Mouse (Mus musculus) hindbrain, embryonic 15.5 days (tissue): ENCODE measurements around the gene Peli1. TPM values are rescaled to one million over a fixed set of nuclear protein-coding genes. Genes with fewer than 3 reads are reported as not detected.

Experiments used
- ATAC-seq: fragments of 200-750 bp; cut with Nextera tagmentation; 2 replicates; pipeline ENCODE4 v1.8.0; 2017; ENCODE audit warnings: low read depth, moderate number of reproducible peaks, moderate TSS enrichment; ENCODE audit not compliant: low FRiP score
- H3K27ac ChIP-seq: fragments of 300-500 bp; sonication (generic); replicated peaks from 2 replicates; pipeline ENCODE4 v1.5.1; 2015; ENCODE audit warnings: mild to moderate bottlenecking, inconsistent platforms
- H3K27me3 ChIP-seq: fragments of 300-500 bp; sonication (generic); 2 replicates; pipeline ENCODE4 v1.6.1; 2015; ENCODE audit warnings: control low read depth, inconsistent platforms
- H3K36me3 ChIP-seq: fragments of 300-500 bp; sonication (generic); 2 replicates; pipeline ENCODE4 v1.6.1; 2015; ENCODE audit warnings: control low read depth, inconsistent platforms
- H3K4me1 ChIP-seq: fragments of 300-500 bp; sonication (generic); replicated peaks from 2 replicates; pipeline ENCODE4 v1.6.1; 2015; ENCODE audit warnings: control low read depth, inconsistent platforms
- H3K4me2 ChIP-seq: fragments of 300-500 bp; sonication (generic); 2 replicates; pipeline ENCODE4 v1.6.1; 2015; ENCODE audit warnings: moderate library complexity, mild to moderate bottlenecking, inconsistent platforms
- H3K4me3 ChIP-seq: fragments of 300-500 bp; sonication (generic); 2 replicates; pipeline ENCODE4 v1.5.1; 2015; ENCODE audit warnings: mild to moderate bottlenecking, inconsistent platforms
- H3K9ac ChIP-seq: fragments of 300-500 bp; sonication (generic); 2 replicates; pipeline ENCODE4 v1.6.1; 2015; ENCODE audit warnings: inconsistent platforms
- H3K9me3 ChIP-seq: fragments of 300-500 bp; sonication (generic); 2 replicates; pipeline ENCODE4 v1.6.1; 2016; ENCODE audit warnings: control low read depth, inconsistent platforms
- WGBS: fragments of 180-500 bp; shearing (Covaris S2); methylation state at CpG from one replicate; pipeline ENCODE4 v1.1.7; 2015; 5-methylcytosine and 5-hydroxymethylcytosine counted together
- polyA plus RNA-seq: library from polyadenylated mRNA; unstranded; fragments of >200 nt; fragmentation: Nextera tagmentation; extraction: Ambion mirVana; gene quantifications from 2 replicates; pipeline ENCODE4 v1.2.1, GENCODE M21; 2015

The Peli1 gene
- polyA plus RNA-seq, 1 experiment from 2014 or later: 67.0 TPM

GRCm38 (mm10) chr11:21098457-21098856 is 7.4 kb downstream of the Peli1 start:
- Histone ChIP-seq H3K4me3 (no peak overlapping the region), H3K4me1 (peaks cover 11% of the 10 kb centered on the region), H3K27me3 (no peaks in the 10 kb centered on the region), H3K9ac (no peak overlapping the region), H3K36me3 (no peaks in the 10 kb centered on the region), H3K4me2 (no peak overlapping the region), H3K9me3 (no peaks in the 10 kb centered on the region), H3K27ac (no peak overlapping the region)
- no peak for ATAC-seq
- WGBS: 92% methylated on average over 2 of the region's 2 CpGs

DNA sequence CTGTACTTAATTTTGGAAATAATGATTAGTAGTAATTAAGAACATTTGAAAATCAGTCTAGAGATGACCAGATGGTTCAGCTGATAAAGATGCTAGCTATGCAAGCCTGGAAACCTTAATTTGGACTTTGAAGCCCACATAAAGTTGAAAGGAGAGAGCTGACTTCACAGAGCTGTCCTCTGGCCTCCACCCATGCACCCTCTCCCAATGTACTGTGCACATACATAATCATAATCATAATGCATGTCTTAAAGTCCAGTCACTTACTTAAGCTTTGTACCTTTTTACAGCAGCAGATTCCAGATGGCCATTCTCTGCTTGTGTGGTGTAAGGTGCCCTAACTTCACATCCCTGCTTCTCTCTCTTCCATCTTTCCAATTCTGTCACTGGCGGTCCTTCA is 9.6 kb downstream of the Peli1 start:
- no peaks in the 10 kb centered on the region for H3K36me3 ChIP-seq
- no peaks in the 10 kb centered on the region for H3K27me3 ChIP-seq
- no peak overlapping the region for H3K27ac ChIP-seq
- H3K4me1 ChIP-seq: 0 out of 2 replicates have a peak, but pooled peaks cover 11% of the 10 kb centered on the region
- no peak for ATAC-seq
- no peak overlapping the region for H3K4me3 ChIP-seq
- no peaks in the 10 kb centered on the region for H3K9me3 ChIP-seq
- H3K9ac ChIP-seq: no peak overlapping the region
- H3K4me2 ChIP-seq: no peak overlapping the region
- 100% methylated on average over 1 of the region's 1 CpGs for WGBS

- no peak overlapping the region for H3K27ac ChIP-seq
- no peaks in the 10 kb centered on the region for H3K9me3 ChIP-seq
- 88% methylated on average over 4 of the region's 4 CpGs for WGBS
- ATAC-seq: no peak
- H3K4me2 ChIP-seq: no peak overlapping the region
- 0 out of 2 replicates have a peak, but pooled peaks cover 11% of the 10 kb centered on the region for H3K4me1 ChIP-seq
- H3K27me3 ChIP-seq: no peaks in the 10 kb centered on the region
- H3K9ac ChIP-seq: no peak overlapping the region
- no peaks in the 10 kb centered on the region for H3K36me3 ChIP-seq
- no peak overlapping the region for H3K4me3 ChIP-seq
Measured at GRCm38 (mm10) chr11:21101286-21101685, 10.2 kb downstream of the Peli1 start.

DNA sequence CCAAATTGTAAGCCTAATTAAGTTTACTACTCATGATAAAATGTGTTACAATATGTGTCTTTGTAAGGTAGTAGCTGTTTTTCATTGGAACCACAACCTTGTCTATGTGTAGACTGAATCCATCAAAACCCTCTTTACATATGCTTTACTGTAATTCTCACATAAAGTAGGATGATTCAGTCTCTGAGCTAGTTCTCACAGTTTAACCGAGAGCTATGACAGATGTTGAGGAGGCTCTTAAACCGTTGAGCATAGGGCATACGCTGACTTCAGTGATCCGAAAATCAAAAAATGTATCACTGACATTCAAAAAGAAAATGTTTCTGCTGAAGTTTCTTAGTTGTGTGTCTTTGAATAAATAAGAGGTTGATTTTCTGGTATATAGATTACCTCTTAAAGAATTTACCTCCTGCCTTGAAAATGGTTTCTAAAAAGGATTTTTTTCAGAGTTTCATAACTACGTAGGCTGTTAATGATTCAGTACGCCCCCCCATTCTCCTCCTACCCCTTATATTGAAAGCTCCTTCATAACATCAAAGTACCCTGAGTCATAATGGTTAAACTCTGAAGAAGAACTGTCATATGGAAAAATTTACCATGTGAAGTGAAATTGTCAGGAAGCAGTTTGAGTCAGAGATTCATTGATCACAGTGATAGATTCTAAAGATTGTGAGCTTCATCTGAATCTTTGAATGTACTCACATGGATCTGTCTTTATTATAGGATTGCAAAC is 11.3 kb downstream of the Peli1 start:
- H3K4me2 ChIP-seq: no peak overlapping the region

GRCm38 (mm10) chr11:21103186-21103585 is 12.1 kb downstream of the Peli1 start:
- Histone ChIP-seq H3K9ac (no peak overlapping the region), H3K9me3 (no peaks in the 10 kb centered on the region), H3K27ac (no peak overlapping the region), H3K4me1 (0 out of 2 replicates have a peak, but pooled peaks cover 11% of the 10 kb centered on the region), H3K4me2 (no peak overlapping the region), H3K27me3 (no peaks in the 10 kb centered on the region), H3K36me3 (no peaks in the 10 kb centered on the region), H3K4me3 (no peak overlapping the region)
- no peak for ATAC-seq
- WGBS: 78% methylated on average over 2 of the region's 2 CpGs

More for the DNA sequence above, 11.3 kb downstream of the Peli1 start:
- Histone ChIP-seq H3K4me1 (0 out of 2 replicates have a peak, but pooled peaks cover 11% of the 10 kb centered on the region), H3K9ac (no peak overlapping the region), H3K9me3 (no peaks in the 10 kb centered on the region), H3K27me3 (no peaks in the 10 kb centered on the region), H3K4me3 (no peak overlapping the region), H3K27ac (no peak overlapping the region), H3K36me3 (no peaks in the 10 kb centered on the region)
- ATAC-seq: no peak
- 87% methylated on average over 6 of the region's 6 CpGs for WGBS

GRCm38 (mm10) chr11:21105393-21105792 is 14.3 kb downstream of the Peli1 start:
- 94% methylated on average over 1 of the region's 1 CpGs for WGBS
- H3K4me2 ChIP-seq: no peak overlapping the region

GRCm38 (mm10) chr11:21107120-21107519 is 16.0 kb downstream of the Peli1 start:
- Histone ChIP-seq H3K4me1 (0 out of 2 replicates have a peak, but pooled peaks cover 11% of the 10 kb centered on the region), H3K4me2 (no peak overlapping the region), H3K27ac (no peak overlapping the region), H3K27me3 (no peaks in the 10 kb centered on the region), H3K9ac (no peak overlapping the region), H3K4me3 (no peak overlapping the region), H3K36me3 (no peaks in the 10 kb centered on the region), H3K9me3 (no peaks in the 10 kb centered on the region)
- 100% methylated on average over 1 of the region's 1 CpGs for WGBS
- ATAC-seq: no peak

More at GRCm38 (mm10) chr11:21105393-21105792, 14.3 kb downstream of the Peli1 start:
- ATAC-seq: no peak
- no peaks in the 10 kb centered on the region for H3K36me3 ChIP-seq
- H3K4me3 ChIP-seq: no peak overlapping the region
- H3K4me1 ChIP-seq: 0 out of 2 replicates have a peak, but pooled peaks cover 11% of the 10 kb centered on the region
- no peaks in the 10 kb centered on the region for H3K27me3 ChIP-seq
- no peak overlapping the region for H3K27ac ChIP-seq
- H3K9ac ChIP-seq: no peak overlapping the region
- no peaks in the 10 kb centered on the region for H3K9me3 ChIP-seq

GRCm38 (mm10) chr11:21109279-21109678 is 18.2 kb downstream of the Peli1 start:
- H3K9ac ChIP-seq: no peak overlapping the region
- 0 out of 2 replicates have a peak, but pooled peaks cover 12% of the 10 kb centered on the region for H3K4me1 ChIP-seq
- H3K27me3 ChIP-seq: no peaks in the 10 kb centered on the region
- ATAC-seq: no peak
- H3K27ac ChIP-seq: no peak overlapping the region
- no peak overlapping the region for H3K4me2 ChIP-seq
- no peaks in the 10 kb centered on the region for H3K36me3 ChIP-seq
- 90% methylated on average over 2 of the region's 2 CpGs for WGBS
- no peaks in the 10 kb centered on the region for H3K9me3 ChIP-seq
- H3K4me3 ChIP-seq: no peak overlapping the region

- Histone ChIP-seq H3K4me1 (0 out of 2 replicates have a peak, but pooled peaks cover 5% of the 10 kb centered on the region), H3K9ac (no peak overlapping the region), H3K27me3 (no peaks in the 10 kb centered on the region), H3K9me3 (no peaks in the 10 kb centered on the region), H3K36me3 (no peaks in the 10 kb centered on the region), H3K27ac (no peak overlapping the region), H3K4me3 (no peak overlapping the region), H3K4me2 (no peak overlapping the region)
- 90% methylated on average over 2 of the region's 2 CpGs for WGBS
- ATAC-seq: no peak
Measured at GRCm38 (mm10) chr11:21114516-21114915, 23.4 kb downstream of the Peli1 start.

GRCm38 (mm10) chr11:21115804-21116203 is 24.7 kb downstream of the Peli1 start:
- H3K9me3 ChIP-seq: no peaks in the 10 kb centered on the region
- no peak for ATAC-seq
- H3K27ac ChIP-seq: no peak overlapping the region
- no peak overlapping the region for H3K4me3 ChIP-seq
- H3K27me3 ChIP-seq: no peaks in the 10 kb centered on the region
- H3K9ac ChIP-seq: no peak overlapping the region
- no peak overlapping the region for H3K4me2 ChIP-seq
- 0 out of 2 replicates have a peak, but pooled peaks cover 5% of the 10 kb centered on the region for H3K4me1 ChIP-seq
- no peaks in the 10 kb centered on the region for H3K36me3 ChIP-seq

GRCm38 (mm10) chr11:21116623-21117295 is 25.7 kb downstream of the Peli1 start:
- H3K27ac ChIP-seq: no peak overlapping the region
- 87% methylated on average over 3 of the region's 3 CpGs for WGBS
- H3K4me1 ChIP-seq: 0 out of 2 replicates have a peak, but pooled peaks cover 5% of the 10 kb centered on the region
- H3K4me2 ChIP-seq: no peak overlapping the region
- no peaks in the 10 kb centered on the region for H3K36me3 ChIP-seq
- no peak overlapping the region for H3K4me3 ChIP-seq
- ATAC-seq: no peak
- H3K9me3 ChIP-seq: no peaks in the 10 kb centered on the region
- H3K27me3 ChIP-seq: no peaks in the 10 kb centered on the region
- H3K9ac ChIP-seq: no peak overlapping the region

- ATAC-seq: no peak
- Histone ChIP-seq H3K9ac (no peak overlapping the region), H3K4me3 (no peak overlapping the region), H3K27ac (no peak overlapping the region), H3K4me2 (no peak overlapping the region), H3K4me1 (no peaks in the 10 kb centered on the region), H3K9me3 (no peaks in the 10 kb centered on the region), H3K36me3 (no peaks in the 10 kb centered on the region), H3K27me3 (no peaks in the 10 kb centered on the region)
- WGBS: 80% methylated on average over 2 of the region's 2 CpGs
Measured at GRCm38 (mm10) chr11:21121737-21122136, 30.6 kb downstream of the Peli1 start.
